Mouse (Mus musculus): ENCODE results near the gene Gpr183.

GRCm38 (mm10) chr14:121936356-121936755 lies 28.6 kb downstream of the Gpr183 start:
- TF ChIP-seq CTCF (IDR thresholded peaks at IDR 0.05; ENCODE audit: control insufficient read depth, insufficient read depth, insufficient read length), result no peak
- no peak for TF ChIP-seq MAX (IDR thresholded peaks at IDR 0.05)

All from C2C12 (cell line).